Mouse (Mus musculus) liver, embryonic 14.5 days (tissue): ENCODE results near the gene Mst1.

Experiments used
- CTCF ChIP-seq: IDR thresholded peaks from 2 replicates; pipeline ENCODE4 v1.5.1; 2016; ENCODE audit warnings: antibody characterized with exemption, low read depth, control low read depth
- EP300 ChIP-seq: IDR thresholded peaks from 2 replicates; pipeline ENCODE4 v1.6.1; 2016; ENCODE audit warnings: antibody characterized with exemption, low read depth

- TF ChIP-seq CTCF (peak; percentile 30; the same call in 1 of the 2 replicates), EP300 (no peak)
These were observed 13.0 kb upstream of the Mst1 start for GRCm38 (mm10) chr9:108067199-108067598.
